Mouse (Mus musculus) liver, adult (tissue): ENCODE measurements around the gene Galntl6.

Experiments
- GATA4 ChIP-seq: IDR thresholded peaks from 2 replicates; pipeline ENCODE4 v1.6.1; 2014; ENCODE audit warnings: mild to moderate bottlenecking, low read length; ENCODE audit not compliant: insufficient replicate concordance

The Galntl6 gene

DNA sequence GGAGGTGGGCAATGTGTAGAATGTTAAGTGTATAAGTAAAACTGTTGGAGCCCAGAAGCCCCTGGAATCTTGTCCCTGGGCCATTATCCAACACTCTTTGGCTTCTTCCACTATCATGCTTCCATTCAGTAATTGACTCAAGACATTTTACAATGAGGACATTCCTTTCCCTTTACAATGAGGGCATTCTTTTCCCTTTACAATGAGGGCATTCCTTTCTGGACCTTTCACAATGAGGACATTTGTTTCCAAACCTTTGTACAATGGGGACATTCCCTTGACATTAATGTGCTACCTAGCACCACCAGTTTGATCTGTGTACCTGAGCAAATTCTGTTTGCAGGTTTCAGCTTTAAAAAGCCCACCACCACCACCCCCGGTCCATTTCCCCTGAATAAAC lies 403.4 kb downstream of the Galntl6 start:
- TF ChIP-seq GATA4: no peak

- TF ChIP-seq GATA4: no peak
Observed at GRCm38 (mm10) chr8:58487099-58487498, 425.3 kb downstream of the Galntl6 start.

- no peak for TF ChIP-seq GATA4
Observed at GRCm38 (mm10) chr8:58442696-58443095, 469.7 kb downstream of the Galntl6 start.

DNA sequence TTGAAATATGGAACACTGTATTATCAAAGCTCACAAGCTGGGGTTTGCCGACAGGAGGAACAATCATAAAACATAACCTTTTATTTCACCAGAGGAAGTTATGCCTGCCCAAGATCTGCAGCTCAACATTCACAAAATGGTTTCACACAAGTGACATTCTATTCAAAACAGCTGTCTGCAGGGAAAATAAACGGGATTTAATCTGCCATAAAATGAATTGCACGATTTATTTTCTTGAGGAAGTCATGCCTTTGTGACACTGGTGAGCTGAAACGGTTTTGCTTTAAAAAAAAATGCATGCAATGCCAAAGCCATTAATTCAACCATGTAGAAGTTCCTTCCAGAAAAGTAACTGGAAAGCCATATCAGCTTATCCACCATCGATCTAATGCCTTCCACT lies 494.0 kb downstream of the Galntl6 start:
- TF ChIP-seq GATA4: no peak

DNA sequence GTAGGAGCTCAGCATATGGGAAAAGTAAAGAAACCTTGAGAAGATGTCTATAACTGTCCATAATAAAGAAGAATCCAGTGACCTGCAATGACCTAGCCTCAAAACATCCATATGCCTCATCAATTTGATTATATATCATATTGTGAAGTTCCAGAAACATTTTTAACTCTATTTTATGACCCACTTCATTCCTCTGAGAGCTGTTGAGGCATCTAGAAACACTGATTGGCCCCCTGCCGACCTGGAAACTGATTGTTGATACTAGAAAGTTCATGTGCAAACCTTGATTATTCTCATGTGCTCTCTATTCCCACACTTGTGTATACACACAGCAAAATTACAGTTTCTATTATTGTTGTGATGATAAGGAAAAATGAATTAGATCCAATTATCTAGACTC lies 494.9 kb downstream of the Galntl6 start:
- TF ChIP-seq GATA4: no peak

DNA sequence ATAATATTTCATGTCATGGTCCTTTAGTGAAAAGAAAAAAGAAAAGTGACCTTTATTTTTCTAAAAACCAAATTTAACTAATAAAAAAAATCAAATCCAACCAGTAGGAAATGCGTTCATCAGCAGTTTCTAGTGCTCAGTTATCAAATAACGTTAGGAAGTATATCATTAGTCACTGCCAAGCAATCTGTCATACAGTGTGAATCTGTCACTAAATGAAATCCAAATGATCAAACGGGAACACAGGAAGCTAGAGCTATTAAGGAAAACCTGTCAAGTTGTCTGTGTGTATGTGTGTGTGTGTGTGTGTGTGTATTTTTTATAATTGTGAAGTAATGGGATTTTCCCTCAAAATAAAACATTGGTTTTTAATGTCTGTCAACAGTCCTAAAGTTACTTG lies 515.9 kb downstream of the Galntl6 start:
- no peak for TF ChIP-seq GATA4

- TF ChIP-seq GATA4: no peak
Observed at GRCm38 (mm10) chr8:58395879-58396278, 516.6 kb downstream of the Galntl6 start.

GRCm38 (mm10) chr8:58372389-58372788 lies 540.1 kb downstream of the Galntl6 start:
- no peak for TF ChIP-seq GATA4

DNA sequence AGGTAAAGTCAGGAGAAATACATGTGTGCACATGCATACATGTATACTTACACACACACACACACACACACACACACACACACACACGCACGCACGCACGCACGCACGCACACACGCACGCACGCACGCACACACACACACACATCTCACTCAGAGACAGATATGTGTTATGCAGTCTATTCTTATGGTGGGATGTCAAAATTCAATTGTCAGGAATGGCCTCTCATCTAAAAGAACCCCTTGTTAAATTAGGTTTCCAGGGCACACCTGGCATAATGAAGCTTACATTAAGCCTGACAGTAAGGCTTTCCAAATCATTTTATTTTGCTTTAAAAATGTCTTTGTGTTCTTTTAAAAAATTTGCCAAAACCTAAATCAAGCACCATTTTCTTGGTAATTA lies 540.5 kb downstream of the Galntl6 start:
- no peak for TF ChIP-seq GATA4

DNA sequence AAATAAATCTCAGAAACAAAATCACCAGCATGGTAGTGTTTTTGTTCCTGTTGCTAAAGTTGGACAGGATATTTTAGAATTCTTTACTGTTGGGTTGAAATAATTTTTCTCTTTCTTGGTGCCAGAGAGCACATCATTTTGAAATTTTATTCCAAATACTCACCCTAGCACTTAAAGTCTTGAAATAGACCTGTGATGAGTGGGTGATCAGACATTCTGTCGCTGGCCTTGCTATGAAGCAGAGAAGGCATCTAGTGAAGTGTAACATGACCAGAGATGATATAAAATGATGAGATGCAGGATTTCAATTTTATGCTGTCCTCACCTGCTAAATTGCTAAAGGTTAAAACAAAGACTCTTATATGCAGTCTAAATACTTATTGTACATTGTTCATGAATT lies 581.3 kb downstream of the Galntl6 start:
- TF ChIP-seq GATA4: no peak

GRCm38 (mm10) chr8:58313482-58313881 lies 599.0 kb downstream of the Galntl6 start:
- no peak for TF ChIP-seq GATA4

GRCm38 (mm10) chr8:58291487-58291886 lies 621.0 kb downstream of the Galntl6 start:
- no peak for TF ChIP-seq GATA4

DNA sequence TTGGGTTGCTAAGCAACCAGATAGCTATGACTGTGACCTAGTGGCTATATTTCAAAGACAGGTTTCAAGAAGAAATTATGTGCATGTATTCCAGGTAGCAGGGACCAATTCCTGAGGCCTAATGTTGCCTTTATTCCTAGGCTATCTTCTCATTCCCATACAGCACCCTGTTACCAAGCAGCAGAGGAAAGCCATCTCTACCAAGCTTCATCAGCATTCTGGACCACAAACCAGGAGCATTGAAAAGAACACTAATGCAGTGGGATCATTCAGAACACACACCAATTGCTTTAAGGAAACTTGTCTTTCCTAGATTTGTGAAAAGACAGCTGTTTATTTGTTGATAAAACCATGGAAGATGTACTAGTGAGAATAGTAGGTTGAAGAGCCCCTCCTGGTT lies 622.4 kb downstream of the Galntl6 start:
- no peak for TF ChIP-seq GATA4

- no peak for TF ChIP-seq GATA4
Observed at GRCm38 (mm10) chr8:58265485-58265884, 647.0 kb downstream of the Galntl6 start.

DNA sequence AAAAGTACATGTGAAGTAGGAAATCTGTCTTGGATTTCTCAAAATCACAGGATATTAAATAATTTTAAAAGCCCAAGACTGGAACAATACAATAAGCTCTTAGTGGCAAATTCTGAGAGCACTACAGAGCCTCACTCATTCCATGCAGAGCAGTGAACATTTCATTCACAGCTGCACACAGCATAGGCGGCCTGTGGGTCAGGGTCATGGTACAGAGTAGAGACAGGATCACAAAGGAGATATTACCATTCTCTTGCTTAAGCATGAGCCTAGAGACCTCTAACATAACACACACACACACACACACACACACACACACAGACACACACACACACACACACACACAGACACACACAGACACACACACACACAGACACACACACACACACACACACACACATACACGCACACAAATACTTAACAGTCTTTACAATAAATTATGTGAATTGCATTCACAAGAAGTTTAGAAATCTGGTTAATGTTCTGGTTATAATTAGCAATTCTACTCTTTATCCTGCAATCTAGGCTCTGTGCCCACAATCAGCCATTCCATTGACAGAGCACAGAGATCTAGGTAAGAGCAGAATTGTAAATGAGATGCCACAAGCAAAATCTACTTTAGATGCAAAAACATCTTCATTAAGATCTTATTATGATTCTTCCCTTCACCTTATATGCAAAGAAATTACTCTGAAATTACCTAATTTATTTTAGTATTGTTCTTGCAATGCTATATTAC lies 653.7 kb downstream of the Galntl6 start:
- TF ChIP-seq GATA4: no peak

- TF ChIP-seq GATA4: no peak
Observed at GRCm38 (mm10) chr8:58253620-58254019, 658.8 kb downstream of the Galntl6 start.

DNA sequence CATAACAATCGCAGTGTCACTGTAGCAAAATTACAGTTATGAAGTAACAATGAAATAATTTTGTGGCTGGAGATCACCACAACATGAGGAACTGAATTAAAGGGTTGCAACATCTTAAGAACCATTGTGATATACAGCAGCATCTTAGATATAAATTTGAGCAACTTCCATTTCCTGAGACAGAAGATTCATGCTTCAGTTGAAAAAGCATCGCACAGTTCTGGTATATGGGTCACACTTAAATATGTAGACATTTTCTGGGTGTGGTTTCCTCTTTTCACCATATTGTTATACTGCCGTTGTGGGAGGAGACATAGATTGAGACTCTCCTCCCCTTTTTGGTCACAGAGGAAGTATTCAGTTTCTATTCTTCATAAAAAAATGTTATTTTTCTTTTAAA lies 667.6 kb downstream of the Galntl6 start:
- no peak for TF ChIP-seq GATA4
